Mouse (Mus musculus): ENCODE results near the gene Zfp184.

The Zfp184 gene

DNA sequence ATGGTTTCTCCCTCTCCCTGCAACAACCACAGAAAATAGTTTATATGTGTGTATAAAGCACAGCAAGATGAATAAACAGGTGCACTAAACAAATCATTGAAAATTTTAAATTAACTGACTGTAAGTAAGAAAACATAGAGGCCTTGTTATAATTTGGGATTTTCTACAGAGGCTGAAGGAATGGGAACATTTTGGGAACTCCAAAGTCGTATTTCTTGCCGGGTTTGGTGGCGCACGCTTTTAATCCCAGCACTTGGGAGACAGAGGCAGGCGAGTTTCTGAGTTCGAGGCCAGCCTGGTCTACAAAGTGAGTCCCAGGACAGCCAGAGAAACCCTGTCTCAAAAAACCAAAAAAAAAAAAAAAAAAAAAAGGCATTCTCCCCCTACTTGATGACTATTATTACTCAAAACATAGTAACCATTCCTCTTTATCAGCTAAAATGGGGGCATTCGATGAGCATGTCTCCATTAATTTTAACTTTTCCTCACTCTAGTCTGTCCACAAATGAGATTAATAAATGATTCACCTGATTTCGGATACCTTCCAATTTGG lies 24.1 kb upstream of the Zfp184 start:
- no peak for DNase-seq (ENCODE audit: low spot score)

GRCm38 (mm10) chr13:21923417-21923816 lies 21.5 kb upstream of the Zfp184 start:
- no peak for DNase-seq (ENCODE audit: low spot score)

DNA sequence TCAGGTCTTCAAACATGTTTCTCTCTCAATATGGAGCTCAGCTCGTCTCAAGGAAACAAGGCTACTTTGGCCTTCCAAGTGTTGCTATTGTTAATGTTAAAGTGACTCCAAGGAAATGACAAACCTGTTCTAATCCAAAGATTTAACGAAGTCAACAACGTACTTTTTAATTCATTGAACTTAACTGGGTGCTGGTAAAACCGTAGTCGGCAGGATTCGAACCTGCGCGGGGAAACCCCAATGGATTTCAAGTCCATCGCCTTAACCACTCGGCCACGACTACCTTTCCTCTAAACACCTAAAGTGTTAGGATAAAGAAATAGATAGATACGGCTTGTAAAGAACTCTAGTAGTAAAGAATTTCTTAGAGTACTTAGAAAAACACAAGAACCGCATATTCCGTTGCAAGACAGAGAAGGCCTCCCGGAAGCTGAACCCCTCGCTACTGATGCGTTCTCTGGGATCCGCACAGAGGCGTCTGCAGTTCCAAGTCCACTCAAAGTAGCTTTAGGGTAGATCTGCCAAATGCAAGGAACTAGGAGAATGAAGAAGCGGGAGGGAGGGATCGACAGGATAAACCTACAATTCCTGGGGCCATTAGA lies 20.1 kb upstream of the Zfp184 start:
- peak; percentile 67 for DNase-seq (ENCODE audit: low spot score)

DNA sequence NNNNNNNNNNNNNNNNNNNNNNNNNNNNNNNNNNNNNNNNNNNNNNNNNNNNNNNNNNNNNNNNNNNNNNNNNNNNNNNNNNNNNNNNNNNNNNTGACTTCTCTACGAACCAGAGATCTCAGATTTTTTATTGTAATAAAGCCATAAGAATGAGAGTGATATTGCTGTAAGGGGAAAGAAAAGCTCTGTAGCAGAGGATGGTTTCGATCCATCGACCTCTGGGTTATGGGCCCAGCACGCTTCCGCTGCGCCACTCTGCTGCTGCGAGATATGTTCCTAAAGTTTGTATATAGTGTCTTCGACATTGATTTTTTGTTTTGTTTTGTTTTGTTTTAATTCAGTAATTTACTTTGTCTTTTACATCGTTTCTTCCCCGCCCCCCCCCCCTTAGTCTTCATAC lies 13.9 kb upstream of the Zfp184 start:
- no peak for DNase-seq (ENCODE audit: low spot score)

GRCm38 (mm10) chr13:21931740-21932139 lies 13.2 kb upstream of the Zfp184 start:
- DNase-seq (ENCODE audit: low spot score), result no peak

- no peak for DNase-seq (ENCODE audit: low spot score)
Observed at GRCm38 (mm10) chr13:21933626-21934548, 11.0 kb upstream of the Zfp184 start.

- peak; percentile 59 for DNase-seq (ENCODE audit: low spot score)
Observed at GRCm38 (mm10) chr13:21934982-21935791, 9.7 kb upstream of the Zfp184 start.

GRCm38 (mm10) chr13:21935833-21936232 lies 9.1 kb upstream of the Zfp184 start:
- DNase-seq (ENCODE audit: low spot score), result no peak

- DNase-seq (ENCODE audit: low spot score), result peak; percentile 81
Observed at GRCm38 (mm10) chr13:21936968-21937367, 7.9 kb upstream of the Zfp184 start.

- peak; percentile 82 for DNase-seq (ENCODE audit: low spot score)
Observed at GRCm38 (mm10) chr13:21940213-21940612, 4.7 kb upstream of the Zfp184 start.

GRCm38 (mm10) chr13:21940811-21941321 lies 4.0 kb upstream of the Zfp184 start:
- DNase-seq (ENCODE audit: low spot score), result peak; percentile 83

GRCm38 (mm10) chr13:21943644-21944043 lies 1.2 kb upstream of the Zfp184 start:
- DNase-seq (ENCODE audit: low spot score), result no peak

DNA sequence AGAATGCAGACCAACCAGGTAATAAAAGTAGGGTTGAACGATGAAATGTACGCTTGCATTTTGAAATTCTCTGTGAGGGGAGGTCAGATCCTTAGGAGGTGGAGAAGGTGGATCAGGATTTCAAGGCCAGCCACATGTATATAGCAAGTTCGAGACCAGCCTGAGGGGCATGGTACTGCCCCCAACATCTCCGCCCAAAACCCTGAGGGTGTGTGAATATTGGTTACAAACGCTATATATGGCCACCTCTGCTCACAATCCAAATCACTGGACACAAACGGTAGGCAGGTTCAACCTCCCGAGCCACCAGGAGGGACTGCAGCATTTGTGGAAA lies 335 bp upstream of the Zfp184 start:
- DNase-seq (ENCODE audit: low spot score), result no peak

DNA sequence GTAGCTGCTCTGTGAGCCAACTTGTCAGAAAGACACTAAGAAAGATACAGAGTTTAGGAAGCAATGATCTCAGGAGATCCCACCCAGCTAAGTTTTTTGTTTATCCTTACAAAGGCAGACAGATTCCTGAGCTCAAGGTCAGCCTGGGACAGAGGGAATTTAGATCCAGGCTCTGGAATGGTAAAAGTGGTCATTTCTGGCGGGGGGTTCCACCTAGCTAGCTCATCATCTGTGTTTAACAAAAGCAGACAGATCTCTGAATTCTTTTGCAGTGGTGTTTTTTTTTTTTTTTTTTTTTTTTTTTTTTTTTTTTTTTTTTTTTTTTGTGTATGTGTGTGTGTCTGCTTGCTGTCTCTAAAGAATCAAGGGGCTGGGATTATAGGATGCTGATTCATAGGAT lies 24.4 kb downstream of the Zfp184 start:
- no peak for DNase-seq (ENCODE audit: low spot score)

GRCm38 (mm10) chr13:21969816-21970215 lies 24.9 kb downstream of the Zfp184 start:
- DNase-seq (ENCODE audit: low spot score), result no peak

GRCm38 (mm10) chr13:21971641-21972040 lies 26.7 kb downstream of the Zfp184 start:
- DNase-seq (ENCODE audit: low spot score), result no peak

- peak; percentile 81 for DNase-seq (ENCODE audit: low spot score)
Observed at GRCm38 (mm10) chr13:21974221-21974725, 29.4 kb downstream of the Zfp184 start.

GRCm38 (mm10) chr13:21974726-21975473 lies 30.0 kb downstream of the Zfp184 start:
- peak; percentile 46 for DNase-seq (ENCODE audit: low spot score)

DNA sequence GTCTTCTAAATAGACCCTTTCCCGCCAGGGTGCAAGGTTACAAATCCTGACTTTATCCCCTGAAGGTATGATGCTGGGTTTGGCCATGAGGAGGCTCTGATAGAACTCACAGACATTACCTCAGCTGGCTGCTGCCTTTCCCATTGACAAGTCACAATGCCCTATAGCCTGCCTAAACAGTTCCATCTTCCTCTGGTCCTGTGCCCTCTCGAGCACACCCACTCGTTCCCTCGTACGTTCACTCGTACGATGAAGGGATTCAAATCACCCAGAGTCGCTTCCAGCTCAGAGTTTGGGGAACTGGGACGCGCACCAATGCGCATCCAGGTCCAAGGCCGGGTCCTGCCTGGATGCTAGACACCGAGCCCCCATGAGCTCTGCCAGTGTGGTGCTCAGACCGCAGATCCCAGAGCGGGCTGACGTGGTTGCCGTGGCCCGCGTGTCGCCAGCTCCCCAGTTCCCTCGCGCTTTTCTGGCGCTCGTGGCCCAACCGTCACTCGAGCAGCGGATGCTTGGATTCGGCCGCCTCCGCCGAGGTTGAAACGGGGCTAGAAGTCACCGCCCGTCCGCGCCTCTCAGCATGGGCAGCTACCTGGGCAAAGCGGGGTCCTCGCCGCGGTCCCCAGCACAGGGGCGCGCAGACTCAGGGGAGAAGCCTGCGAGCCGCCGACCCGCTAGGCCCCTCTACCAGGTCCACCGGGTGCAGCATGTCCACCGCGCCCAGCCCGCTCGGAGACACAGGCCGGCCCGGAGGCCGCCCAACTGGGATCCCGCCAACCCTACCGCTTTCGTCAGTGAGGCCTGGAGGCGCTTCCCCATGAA lies 36.3 kb downstream of the Zfp184 start, which contains the start of gene Pom121l2:
TSS of gene Pom121l2 (plus strand) at position 214 of the 822 bp plus-strand sequence.
- peak; percentile 55 for DNase-seq (ENCODE audit: low spot score)

DNA sequence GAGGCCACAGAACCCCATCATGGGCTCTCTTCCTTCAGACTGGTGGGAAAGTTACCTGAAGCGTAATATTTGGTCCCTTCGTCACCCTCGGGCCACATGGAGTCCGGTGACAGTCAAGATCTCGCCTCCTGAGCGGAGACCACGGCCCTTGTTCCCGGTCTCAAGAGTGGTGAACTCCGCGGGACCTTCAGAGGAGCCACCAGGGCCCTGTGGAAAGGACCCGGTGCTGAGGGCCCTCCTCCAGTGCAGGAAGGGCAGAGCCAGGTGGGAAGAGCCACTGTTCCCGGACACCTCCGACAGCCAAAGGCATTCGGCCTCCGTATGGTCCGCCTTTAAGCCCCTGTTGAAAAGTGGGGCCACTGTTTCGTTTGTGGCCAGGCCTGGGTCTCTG lies 36.9 kb downstream of the Zfp184 start:
- DNase-seq (ENCODE audit: low spot score), result no peak

All from testis, postnatal 14 days (tissue).